Mouse (Mus musculus): ENCODE results near the gene Fbxo45.

- TF ChIP-seq CTCF (conservative IDR thresholded peaks at IDR 0.05 in 1 of 2, IDR thresholded peaks at IDR 0.05 in 1 of 2; ENCODE audit: low read depth in 2 of 2, low read length in 2 of 2) (no peak), MAX (IDR thresholded peaks at IDR 0.05; ENCODE audit: low read length) (no peak), ELF1 (IDR thresholded peaks at IDR 0.05; ENCODE audit: low read depth, low read length) (no peak)
These were observed 28.9 kb upstream of the Fbxo45 start for GRCm38 (mm10) chr16:32275830-32276229.
